Mouse (Mus musculus) retina, embryonic 14.5 days (tissue): ENCODE results near the gene Gba.
"Not testable (repeated sequence)": the region's sequence is repeated elsewhere in the genome, so short reads cannot be mapped to it uniquely, and the experiment has no call there.

Experiments used
- DNase-seq: peaks from one replicate; pipeline ENCODE4 v3.0.0-alpha.2; 2015; ENCODE audit warnings: low spot score

The Gba gene

DNA sequence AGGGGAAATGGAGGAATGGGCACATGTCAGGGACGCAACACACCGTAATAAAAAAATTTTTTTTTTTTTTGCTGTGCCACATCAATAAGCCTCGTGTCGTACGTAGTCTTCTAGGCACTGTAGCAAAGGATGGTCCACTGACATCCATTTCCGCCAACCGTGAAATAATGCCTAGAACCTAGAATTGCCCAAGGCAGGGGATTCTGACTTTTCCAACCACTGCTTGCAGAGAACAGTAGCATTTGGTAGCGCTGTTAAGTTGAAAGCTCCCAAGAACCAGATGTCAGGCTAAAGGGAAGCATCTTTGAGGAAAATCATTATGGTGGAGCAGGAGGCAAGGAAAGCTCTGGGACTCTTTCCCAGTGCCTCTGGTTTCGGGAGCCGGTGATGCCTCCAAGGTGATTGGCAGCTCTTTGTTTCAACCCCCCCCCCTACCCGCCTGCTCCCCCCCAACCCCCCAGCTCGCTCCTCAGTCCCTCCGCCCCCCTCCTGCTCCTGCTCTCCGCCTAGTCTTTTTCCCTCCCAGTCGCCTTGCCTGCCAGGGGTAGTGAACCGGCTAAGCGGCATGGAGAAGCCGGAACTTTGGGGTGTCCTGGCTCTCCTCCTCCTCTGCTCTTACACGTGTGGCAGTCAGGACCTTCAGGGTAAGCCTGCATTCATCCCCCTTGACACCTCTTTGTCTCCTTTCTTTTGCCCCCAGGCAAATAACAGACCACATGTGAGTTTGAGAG lies 12.1 kb downstream of the Gba start, which contains the start of gene Thbs3:
TSS of gene Thbs3 (plus strand) at position 500 of the 731 bp plus-strand sequence.
- DNase-seq: peak; percentile 70

DNA sequence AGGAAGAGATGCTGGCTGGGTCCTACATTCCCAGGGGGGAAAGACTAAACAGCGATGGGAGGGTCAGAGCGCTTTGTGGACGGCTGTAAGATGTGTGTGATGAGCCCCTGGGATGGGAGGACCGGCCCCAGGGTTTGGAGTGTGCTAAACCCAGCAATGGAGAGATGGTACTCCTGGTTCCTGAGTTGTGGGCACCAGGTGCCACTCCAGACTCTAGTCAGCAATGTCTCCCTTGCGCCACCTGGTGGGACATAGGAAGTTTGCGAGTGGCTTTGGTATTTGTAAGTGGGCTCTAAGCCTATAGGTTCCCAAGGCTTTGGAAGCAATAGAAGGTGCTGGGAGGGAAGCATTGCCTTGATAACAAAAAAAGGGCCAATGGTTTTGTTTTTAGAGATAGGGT lies 13.1 kb downstream of the Gba start:
- peak; percentile 97 for DNase-seq

DNA sequence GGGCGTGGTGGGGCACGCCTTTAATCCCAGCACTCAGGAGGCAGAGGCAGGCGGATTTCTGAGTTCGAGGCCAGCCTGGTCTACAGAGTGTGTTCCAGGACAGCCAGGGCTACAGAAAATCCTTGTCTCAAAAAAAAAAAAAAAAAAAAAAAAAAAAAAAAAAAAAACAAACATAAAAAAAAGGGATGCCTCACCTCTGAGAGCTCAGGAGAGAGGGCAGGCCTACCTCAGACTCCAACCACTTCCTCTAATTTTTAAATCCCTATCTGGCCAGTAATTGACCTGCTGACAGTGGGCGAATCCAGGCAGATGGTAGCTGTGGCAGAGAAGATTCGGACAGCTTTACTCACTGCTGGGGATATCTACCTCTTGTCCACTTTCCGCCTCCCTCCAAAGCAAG lies 13.7 kb downstream of the Gba start:
- DNase-seq: not testable (repeated sequence)

DNA sequence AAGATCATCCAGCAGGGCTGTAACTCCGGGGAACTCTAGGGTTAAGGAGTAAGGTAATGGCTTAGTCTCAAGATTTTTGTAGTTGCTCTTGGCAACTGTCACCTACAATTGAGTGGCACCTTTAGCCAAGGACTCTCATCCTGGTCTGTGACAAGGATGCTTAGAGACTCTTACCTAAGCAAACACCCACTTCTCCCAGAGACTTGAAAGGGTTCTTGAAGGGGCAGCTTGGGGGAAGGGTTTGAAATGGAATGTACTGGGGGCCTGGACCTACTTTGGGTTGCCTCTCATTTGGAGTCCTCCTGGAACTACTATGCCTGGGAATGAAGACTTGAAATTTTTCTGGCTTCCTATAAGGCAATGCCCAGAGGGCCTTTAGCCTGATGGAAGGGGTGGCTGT lies 15.5 kb downstream of the Gba start:
- no peak for DNase-seq

DNA sequence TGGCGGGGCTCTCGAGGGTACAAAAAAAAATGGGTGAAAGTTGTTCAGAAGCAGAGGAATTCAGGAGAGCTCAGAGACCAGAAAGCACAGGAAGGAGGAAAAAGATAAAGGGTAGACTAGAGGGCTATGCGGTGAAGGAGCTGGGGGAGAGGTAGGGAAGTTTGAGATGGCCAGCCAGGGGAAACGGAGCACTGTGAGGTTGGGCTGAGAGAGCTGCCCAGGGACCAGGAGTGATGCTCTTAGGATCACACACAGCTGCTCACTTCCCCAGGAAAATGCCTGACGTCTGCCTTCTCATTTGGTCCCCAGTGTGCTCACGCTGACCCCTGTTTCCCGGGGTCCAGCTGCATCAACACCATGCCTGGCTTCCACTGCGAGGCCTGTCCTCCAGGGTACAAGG lies 16.8 kb downstream of the Gba start:
- no peak for DNase-seq

DNA sequence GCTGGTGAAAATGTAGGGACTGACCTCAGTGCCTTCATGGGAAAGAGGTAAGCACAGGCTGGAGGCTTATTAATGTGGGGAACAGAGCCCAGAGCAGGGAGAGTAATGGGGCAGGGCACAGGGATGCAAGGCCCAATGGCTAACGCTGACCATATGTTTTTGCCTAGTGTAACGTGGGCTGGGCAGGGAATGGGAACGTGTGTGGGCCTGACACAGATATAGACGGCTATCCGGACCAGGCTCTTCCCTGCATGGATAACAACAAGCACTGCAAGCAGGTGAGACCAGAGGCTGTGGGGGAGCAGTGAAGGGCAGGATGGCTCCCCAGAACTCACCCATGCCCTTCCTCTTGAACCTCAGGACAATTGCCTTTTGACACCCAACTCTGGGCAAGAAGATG lies 18.4 kb downstream of the Gba start:
- DNase-seq: no peak

DNA sequence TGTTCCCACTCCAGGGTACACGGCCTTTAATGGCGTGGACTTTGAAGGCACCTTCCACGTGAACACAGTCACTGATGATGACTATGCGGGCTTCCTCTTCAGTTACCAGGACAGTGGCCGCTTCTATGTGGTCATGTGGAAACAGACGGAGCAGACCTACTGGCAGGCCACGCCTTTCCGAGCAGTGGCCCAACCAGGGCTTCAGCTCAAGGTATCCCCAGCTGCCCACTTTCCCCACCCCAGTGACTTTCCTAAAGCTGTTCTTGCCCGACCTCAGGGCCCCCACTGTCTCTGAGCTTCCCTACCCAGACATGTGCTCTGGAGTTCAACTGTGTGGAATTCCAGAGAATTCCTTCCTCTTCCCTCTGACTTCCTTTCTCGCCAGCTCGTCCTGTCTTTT lies 22.1 kb downstream of the Gba start:
- peak; percentile 15 for DNase-seq

DNA sequence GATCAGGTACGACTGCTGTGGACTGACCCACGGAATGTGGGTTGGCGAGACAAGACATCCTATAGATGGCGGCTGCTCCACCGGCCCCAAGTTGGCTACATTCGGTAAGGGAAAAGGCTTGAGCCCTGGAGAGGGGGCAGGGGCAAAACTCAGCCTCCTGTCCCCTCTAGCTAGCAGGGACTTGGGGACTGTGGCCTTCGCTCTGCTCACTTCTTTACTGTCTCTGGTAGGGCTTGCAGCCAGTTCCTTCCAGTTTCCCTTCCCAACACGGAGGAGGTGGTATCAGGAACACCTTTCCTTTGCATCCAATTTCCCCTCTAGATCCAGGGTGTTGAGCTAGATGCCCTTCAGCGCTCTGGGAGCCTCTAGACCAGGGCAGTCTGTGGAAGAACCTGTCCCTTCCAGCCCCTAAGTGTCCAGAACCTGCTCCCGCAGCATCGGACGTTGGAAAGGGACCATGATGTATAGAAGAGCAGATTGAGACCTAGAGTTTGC lies 22.6 kb downstream of the Gba start:
- peak; percentile 16 for DNase-seq

DNA sequence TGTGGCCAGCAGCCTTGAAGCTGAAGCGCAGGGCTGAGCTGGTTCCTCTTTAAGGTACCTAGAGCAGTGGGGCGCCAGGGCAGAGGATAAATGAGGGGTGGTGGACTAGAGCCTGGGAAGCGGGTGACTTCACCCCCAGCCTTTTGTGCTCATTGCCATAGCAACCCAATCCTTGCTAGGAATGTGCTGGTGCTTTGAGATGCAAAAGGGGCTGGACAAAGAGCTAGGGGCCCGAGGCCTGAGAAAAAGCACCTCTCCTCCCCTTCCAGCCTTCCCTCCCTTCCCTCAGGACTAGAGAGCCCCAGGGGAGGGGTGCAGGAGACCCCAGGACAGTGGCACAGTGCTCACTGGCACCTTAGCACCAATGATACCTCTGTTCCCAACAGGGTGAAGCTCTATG lies 23.2 kb downstream of the Gba start:
- peak; percentile 75 for DNase-seq

DNA sequence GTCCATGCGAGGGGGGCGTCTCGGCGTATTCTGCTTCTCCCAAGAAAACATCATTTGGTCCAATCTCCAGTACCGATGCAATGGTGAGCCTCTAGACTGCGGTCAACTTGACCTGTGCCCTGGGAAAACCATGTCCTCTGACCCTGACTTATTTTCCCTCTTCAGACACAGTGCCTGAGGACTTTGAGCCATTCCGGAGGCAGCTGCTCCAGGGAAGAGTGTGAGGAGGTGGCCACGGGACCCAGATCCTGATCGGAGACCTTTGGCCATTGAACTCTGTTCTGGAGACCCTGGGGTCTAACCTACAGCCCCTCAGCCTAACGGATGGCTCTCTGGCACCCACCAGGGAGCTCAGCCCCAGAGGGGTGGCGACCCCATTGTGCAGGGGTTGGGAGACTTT lies 23.6 kb downstream of the Gba start:
- DNase-seq: no peak

DNA sequence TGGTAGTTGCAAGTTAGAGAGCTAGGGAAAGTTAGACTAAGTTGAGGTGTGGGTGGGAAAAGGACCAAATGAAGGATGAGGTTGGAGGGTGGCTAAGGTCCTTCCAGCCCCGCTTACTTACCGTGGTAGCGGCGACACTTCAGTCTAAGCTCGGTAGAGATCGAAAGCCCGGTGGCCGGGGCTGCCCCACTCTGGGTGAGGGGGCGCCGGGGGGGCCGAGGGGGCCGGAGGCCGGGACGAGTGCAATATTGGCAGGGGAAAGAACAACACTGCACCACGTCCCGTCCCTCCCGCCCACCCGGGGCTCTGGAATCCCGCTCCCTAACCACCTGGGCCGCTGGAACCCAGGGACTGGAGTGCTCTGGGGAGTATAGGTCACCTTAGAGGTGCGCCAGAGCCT lies 24.2 kb downstream of the Gba start, which contains the start of gene Mtx1:
TSS of gene Mtx1 (minus strand) at position 189 of the 400 bp plus-strand sequence.
- no peak for DNase-seq

DNA sequence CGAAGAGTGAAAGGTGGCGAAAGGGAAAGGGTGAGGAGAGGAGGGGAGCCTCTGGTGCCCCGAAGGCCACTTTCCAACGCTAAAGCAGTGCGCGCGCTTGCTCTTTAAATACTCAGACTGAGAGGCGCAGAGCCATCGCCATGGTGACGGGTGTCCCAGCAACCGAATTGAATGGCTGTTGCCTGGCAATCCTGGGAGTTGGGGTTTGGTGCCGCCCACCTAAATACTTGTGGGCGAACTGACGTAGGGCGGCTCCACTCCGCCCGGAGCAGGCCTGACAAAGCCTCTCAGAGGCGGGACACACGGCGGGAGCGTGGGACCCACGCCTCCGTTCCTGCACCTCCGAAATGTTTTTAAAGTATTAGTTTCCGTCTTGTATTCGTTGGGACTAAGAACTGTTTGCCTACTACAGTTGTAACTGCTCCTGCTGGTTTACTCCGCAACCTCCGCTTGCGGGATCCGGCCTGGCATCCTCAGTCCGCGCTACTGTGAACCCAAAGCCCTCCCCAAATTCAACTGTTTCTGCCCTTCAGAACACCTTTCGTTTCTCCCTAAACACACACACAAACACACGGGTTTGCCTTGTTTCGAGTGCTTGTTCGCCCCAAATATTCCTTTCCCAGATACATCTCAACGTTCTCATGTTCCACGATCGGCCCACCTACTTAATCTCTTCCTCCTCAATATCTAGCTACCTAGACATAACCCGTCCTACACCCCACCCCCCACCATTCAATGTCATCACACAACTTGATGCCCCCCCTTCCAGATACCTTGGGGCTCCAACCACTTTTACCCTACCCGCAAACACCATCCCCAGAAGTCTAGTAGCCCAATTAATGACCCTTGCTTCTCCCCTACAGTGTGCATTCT lies 24.8 kb downstream of the Gba start:
- peak; percentile 96 for DNase-seq

DNA sequence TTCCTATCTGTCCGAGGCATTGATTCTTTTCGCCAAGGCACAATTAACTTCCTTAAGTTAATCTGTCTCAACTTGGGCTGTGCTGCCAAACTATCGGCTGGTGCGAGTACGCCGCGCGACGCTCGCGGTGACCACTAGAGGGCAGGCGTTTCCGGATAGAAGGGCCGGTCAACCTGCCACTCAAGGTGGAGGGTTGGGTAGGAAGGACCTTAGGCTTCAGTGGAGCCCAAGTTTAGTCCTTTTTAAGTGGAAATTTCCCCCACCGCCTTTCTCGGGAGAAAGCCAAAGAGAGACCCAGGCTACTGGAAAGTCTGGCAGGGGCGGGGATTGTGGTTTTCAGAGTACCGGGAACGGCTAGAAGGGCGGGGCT lies 25.4 kb downstream of the Gba start:
- DNase-seq: peak; percentile 94

DNA sequence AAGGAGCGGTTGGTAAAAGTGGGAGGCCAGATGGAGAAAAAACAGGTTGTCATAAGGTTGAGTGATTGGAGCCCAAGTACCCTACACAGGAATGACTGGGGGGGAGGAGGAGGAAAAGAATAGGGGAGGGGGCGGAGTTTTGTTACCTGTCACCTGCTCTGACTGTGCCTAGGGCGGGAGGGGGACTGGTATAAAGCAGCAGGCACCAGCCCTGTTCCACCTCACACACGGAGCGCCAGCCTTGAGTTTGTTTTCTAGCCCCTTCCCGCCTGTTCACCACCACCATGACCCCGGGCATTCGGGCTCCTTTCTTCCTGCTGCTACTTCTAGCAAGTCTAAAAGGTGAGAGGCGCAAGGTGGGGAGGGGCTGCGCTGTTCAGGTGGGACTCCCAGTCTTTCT lies 26.1 kb downstream of the Gba start, which contains the start of gene Muc1:
TSS of gene Muc1 (plus strand) at position 222 of the 400 bp plus-strand sequence.
- no peak for DNase-seq

DNA sequence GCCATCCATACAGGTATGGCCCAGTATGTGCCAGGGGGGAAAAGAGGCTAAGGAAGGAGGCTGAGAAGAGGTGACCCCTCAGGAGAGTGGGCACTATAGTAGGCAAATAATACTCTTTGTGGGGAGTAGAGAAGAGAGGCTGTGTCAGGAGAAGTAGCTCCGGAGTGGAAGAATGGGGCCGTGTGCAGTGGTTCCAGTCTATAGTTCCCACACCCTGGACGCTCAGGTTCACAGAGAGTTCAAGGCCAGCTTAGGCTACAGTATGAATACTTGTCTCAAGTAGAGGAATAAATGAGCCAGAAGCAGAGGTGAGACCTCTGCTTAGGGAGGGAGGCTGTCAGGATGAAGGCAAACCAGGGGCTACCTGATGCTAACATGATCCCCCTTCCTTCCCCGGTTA lies 26.5 kb downstream of the Gba start:
- no peak for DNase-seq

DNA sequence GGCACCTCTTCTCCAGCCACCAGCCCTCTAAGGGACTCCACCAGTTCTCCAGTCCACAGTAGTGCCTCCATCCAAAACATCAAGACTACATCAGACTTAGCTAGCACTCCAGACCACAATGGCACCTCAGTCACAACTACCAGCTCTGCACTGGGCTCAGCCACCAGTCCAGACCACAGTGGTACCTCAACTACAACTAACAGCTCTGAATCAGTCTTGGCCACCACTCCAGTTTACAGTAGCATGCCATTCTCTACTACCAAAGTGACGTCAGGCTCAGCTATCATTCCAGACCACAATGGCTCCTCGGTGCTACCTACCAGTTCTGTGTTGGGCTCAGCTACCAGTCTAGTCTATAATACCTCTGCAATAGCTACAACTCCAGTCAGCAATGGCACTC lies 27.8 kb downstream of the Gba start:
- no peak for DNase-seq

DNA sequence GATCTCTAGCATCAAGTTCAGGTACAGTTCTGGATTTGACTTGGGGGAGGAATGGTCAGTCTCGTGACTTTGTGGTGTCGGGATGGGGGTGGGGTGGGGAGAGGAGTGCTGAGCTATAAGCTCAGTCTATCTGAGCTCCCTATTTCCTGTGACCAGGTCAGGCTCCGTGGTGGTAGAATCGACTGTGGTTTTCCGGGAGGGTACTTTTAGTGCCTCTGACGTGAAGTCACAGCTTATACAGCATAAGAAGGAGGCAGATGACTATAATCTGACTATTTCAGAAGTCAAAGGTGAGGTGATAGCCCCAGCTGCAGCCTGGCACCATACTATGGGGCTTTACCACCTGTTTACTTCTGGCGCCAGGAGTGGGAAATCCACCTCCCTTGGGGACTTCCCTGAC lies 28.6 kb downstream of the Gba start:
- DNase-seq: no peak

DNA sequence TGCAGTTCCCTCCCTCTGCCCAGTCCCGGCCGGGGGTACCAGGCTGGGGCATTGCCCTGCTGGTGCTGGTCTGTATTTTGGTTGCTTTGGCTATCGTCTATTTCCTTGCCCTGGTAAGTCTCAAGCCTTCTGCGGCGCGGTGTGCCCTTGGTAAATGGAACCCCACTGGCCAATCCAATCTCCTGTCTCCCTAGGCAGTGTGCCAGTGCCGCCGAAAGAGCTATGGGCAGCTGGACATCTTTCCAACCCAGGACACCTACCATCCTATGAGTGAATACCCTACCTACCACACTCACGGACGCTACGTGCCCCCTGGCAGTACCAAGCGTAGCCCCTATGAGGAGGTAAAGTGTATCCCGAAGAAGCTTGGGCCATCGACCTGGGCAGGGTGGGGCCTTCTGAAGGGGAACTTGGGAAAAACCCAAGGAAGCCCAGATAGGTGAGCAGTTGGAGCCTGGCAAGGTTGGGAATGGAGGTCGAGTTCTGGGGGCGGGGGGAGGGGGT lies 29.1 kb downstream of the Gba start:
- DNase-seq: no peak

DNA sequence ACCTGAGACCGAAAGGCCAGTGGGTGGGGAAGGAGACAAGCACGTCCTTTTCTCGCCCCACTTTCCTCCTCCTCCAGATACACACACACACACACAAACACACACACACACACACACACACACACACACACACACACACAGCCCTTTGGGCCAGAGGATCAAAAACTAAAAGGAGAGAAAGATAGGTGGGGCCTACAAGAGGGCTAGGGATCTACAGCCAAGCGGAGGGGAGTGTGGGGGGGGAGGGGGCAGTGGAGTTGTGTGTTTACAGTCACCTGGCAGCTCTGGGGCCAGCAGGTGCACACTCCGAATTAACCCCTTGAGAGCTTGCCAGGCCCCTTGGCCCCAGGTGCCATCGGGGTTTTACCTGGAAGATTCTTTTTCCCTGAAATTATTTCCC lies 29.9 kb downstream of the Gba start:
- no peak for DNase-seq

DNA sequence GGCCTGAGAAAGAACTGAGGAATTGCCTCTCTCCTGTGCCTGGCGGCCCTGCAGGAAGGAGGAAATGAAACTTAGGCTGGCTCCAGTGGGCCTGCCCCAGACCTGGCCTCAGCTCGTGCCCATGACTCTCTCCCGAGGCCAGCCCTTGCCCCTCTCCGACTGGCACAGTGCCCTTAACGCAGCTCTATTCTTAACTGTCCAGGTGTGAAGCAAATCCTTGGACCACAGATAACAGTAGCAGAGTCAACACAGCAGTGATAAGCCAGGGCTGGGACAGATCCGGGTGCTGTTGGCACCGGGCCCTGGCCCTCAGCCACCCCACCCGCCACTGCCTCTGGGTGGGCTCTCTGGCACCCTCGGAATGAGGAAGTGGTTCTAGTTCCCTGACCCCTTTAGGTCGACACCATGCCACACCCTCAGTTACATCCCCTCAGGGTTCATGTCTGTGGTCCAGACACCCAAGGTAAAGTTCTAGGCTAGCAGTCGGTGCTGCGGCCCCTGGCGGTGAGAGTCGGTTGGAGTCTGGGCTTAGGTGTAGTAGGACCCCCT lies 30.9 kb downstream of the Gba start:
- DNase-seq: no peak

DNA sequence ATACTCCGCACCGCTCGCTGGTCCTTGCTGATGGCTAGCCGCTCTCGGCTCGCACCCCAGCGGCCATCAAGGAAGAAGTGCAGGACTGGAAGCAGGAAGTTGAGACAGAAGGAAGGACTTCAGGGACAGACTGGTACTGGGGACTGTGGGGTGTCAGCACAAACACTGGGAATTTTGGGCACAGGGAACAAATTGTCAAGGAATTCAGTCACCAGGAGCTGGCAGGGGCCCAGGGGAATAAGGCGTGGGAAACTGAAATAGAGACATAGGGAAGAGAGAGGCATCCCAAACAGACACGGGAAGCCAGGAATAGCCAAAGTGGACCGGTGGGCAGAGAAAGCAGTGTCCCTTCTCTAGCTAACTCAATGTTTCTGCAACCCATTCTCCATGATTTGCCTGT lies 33.8 kb downstream of the Gba start:
- no peak for DNase-seq

DNA sequence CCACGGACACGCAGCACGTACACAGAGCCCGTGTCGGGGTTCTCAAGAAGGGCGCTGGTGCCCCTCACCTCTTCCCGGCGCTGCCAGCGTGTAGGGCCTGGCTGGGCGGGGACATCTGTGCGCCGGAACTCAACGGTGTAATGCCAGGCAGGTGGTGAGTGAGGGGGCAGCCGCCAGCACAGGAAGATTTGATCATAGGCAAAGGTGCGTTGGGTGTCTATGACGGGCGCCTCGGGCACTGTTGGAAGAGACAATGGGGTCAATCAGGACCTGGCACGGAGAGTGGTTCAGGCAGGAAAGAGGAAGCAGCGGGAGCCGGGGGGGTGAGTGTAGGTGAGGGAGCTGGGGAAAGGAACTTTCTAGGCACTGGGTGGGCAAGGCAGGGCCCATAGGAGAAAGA lies 35.0 kb downstream of the Gba start:
- DNase-seq: no peak

DNA sequence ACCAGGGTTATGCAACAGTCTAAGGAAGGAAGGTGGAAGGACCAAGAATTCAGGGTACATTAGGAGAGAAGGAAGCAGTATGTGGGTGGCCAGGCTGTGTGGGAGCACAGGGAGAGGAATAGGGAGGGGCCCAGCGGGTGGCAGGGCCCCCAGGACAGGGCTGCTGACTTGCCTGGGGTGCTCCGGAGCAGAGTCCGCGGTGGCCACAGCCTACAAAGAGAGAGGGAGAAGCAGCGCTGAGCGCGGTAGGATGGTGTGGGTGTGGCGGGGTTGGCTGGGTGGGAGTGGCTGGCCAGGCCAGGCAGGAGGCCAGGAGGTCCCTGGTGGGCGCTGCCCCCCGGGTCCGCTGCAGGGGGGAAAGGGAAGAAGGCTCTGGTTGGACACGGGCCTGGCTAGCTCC lies 35.8 kb downstream of the Gba start:
- DNase-seq: no peak
